Mouse (Mus musculus) forebrain, embryonic 12.5 days (tissue): ENCODE data around the gene Twsg1. TPM values are rescaled to one million over a fixed set of nuclear protein-coding genes. Genes with fewer than 3 reads are reported as not detected.

Source experiments
- ATAC-seq: fragments of 200-750 bp; cut with Nextera tagmentation; 2 replicates; pipeline ENCODE4 v1.8.0; 2017; ENCODE audit warnings: moderate TSS enrichment; ENCODE audit not compliant: low FRiP score
- H3K27ac ChIP-seq: fragments of 300-500 bp; sonication (generic); 2 replicates; pipeline ENCODE4 v1.5.1; 2016; ENCODE audit warnings: mild to moderate bottlenecking
- H3K27me3 ChIP-seq: fragments of 300-500 bp; sonication (generic); 2 replicates; pipeline ENCODE4 v1.6.1; 2016; ENCODE audit warnings: mild to moderate bottlenecking
- H3K36me3 ChIP-seq: fragments of 300-500 bp; sonication (generic); replicated peaks from 2 replicates; pipeline ENCODE4 v1.6.1; 2016; ENCODE audit warnings: mild to moderate bottlenecking
- H3K4me1 ChIP-seq: fragments of 300-500 bp; sonication (generic); 2 replicates; pipeline ENCODE4 v1.6.1; 2016
- H3K4me2 ChIP-seq: fragments of 300-500 bp; sonication (generic); 2 replicates; pipeline ENCODE4 v1.6.1; 2016; ENCODE audit warnings: mild to moderate bottlenecking, moderate library complexity
- H3K4me3 ChIP-seq: fragments of 300-500 bp; sonication (generic); replicated peaks from 2 replicates; pipeline ENCODE4 v1.5.1; 2016; ENCODE audit warnings: mild to moderate bottlenecking
- H3K9ac ChIP-seq: fragments of 300-500 bp; sonication (generic); 2 replicates; pipeline ENCODE4 v1.6.1; 2016; ENCODE audit warnings: mild to moderate bottlenecking
- H3K9me3 ChIP-seq: fragments of 300-500 bp; sonication (generic); 2 replicates; pipeline ENCODE4 v1.6.1; 2016
- WGBS: fragments of 180-500 bp; shearing (Covaris S2); methylation state at CpG from one replicate; pipeline ENCODE4 v1.1.7; 2016; 5-methylcytosine and 5-hydroxymethylcytosine counted together
- polyA plus RNA-seq: library from polyadenylated mRNA; unstranded; fragments of >200 nt; fragmentation: Nextera tagmentation; extraction: Ambion mirVana; gene quantifications from 2 replicates; pipeline ENCODE4 v1.2.1, GENCODE M21; 2016

The Twsg1 gene
- polyA plus RNA-seq, 1 experiment from 2014 or later: 101 TPM

GRCm38 (mm10) chr17:65906313-65906894 lies 44.6 kb downstream of the Twsg1 start:
- H3K36me3 ChIP-seq: peaks cover 6% of the 10 kb centered on the region; the same call in 1 of the 2 replicates
- H3K9ac ChIP-seq: no peak overlapping the region
- H3K9me3 ChIP-seq: no peaks in the 10 kb centered on the region
- no peak overlapping the region for H3K4me2 ChIP-seq
- no peak overlapping the region for H3K27ac ChIP-seq
- H3K4me1 ChIP-seq: no peaks in the 10 kb centered on the region
- 50% methylated on average over 10 of the region's 12 CpGs for WGBS
- H3K27me3 ChIP-seq: no peaks in the 10 kb centered on the region
- ATAC-seq: no peak
- H3K4me3 ChIP-seq: no peak overlapping the region

DNA sequence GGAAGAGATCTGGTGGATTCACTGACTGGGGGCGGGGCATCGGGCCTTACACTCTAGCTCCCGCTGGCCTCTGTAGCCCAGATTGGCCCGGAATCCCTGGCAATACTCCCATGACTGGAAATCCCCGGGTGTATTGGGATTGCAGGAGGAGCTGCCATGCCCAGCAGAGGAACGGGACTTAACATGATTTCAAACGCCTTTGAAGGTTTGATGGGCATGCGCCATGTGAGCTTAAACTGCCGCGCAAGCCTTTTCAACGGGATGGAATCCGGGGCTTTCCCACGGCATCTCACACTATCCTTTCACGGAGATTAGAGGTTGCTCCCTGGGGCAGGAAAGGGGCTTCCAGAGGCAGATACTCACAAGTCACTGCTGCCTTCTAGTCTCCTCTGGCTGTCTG lies 45.8 kb downstream of the Twsg1 start:
- no peaks in the 10 kb centered on the region for H3K27me3 ChIP-seq
- H3K9ac ChIP-seq: no peak overlapping the region
- H3K4me3 ChIP-seq: no peak overlapping the region
- ATAC-seq: no peak
- H3K27ac ChIP-seq: no peak overlapping the region
- H3K9me3 ChIP-seq: no peaks in the 10 kb centered on the region
- H3K4me1 ChIP-seq: no peaks in the 10 kb centered on the region
- H3K36me3 ChIP-seq: peaks cover 6% of the 10 kb centered on the region; the same call in 1 of the 2 replicates
- H3K4me2 ChIP-seq: no peak overlapping the region
- WGBS: 80% methylated on average over 14 of the region's 14 CpGs

DNA sequence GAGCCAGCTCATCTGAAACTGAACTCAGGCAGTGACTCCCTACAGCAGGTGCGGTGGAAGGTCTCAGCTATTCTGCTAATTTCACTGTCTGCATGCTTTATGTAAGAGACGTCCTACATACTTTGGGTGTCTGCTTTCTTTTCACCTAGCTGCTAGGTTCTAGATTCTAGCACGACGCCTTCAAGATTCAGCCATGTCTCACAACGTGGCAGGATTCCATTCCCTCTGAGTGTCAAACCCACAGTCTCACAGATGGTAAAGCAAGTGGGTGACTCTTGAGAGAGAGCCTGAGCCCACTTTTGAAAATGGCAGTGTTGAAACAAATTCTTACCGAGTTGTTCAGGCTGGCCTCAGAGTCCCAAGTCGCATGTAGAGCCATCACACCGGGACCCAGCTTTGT lies 47.2 kb downstream of the Twsg1 start:
- no peak overlapping the region for H3K4me2 ChIP-seq
- H3K4me1 ChIP-seq: no peaks in the 10 kb centered on the region
- H3K9me3 ChIP-seq: no peaks in the 10 kb centered on the region
- H3K4me3 ChIP-seq: no peak overlapping the region
- H3K27me3 ChIP-seq: no peaks in the 10 kb centered on the region
- peaks cover 6% of the 10 kb centered on the region; the same call in 1 of the 2 replicates for H3K36me3 ChIP-seq
- H3K9ac ChIP-seq: no peak overlapping the region
- H3K27ac ChIP-seq: no peak overlapping the region
- no peak for ATAC-seq
- 96% methylated on average over 8 of the region's 8 CpGs for WGBS

- H3K9ac ChIP-seq: no peak overlapping the region
- H3K4me3 ChIP-seq: no peak overlapping the region
- no peak overlapping the region for H3K4me2 ChIP-seq
- 95% methylated on average over 1 of the region's 1 CpGs for WGBS
- no peaks in the 10 kb centered on the region for H3K27me3 ChIP-seq
- no peak for ATAC-seq
- no peaks in the 10 kb centered on the region for H3K9me3 ChIP-seq
- no peaks in the 10 kb centered on the region for H3K4me1 ChIP-seq
- H3K36me3 ChIP-seq: peaks cover 6% of the 10 kb centered on the region; the same call in 1 of the 2 replicates
- H3K27ac ChIP-seq: no peak overlapping the region
These were observed 48.0 kb downstream of the Twsg1 start for GRCm38 (mm10) chr17:65903011-65903410.

DNA sequence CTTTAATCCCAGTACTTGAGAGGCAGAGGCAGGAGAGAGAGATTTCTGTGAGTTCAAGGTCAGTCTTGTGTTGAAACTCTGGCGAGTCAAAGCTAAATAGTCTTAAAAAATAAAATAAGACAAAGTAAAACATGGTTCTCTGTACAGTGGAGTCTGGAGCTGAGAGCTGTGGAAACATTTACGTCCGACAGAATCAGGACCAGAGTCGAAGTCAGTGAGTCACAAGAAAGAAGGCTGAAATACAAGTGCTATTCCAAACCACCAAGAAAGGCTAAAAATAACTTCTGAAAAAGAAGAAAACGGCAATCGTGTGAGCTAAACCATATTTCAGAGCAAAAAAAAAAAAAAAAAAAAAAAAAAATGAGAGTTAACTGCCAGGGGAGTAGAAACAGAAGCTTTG lies 48.7 kb downstream of the Twsg1 start:
- peaks cover 6% of the 10 kb centered on the region; the same call in 1 of the 2 replicates for H3K36me3 ChIP-seq
- ATAC-seq: no peak
- no peak overlapping the region for H3K27ac ChIP-seq
- H3K4me3 ChIP-seq: no peak overlapping the region
- no peak overlapping the region for H3K9ac ChIP-seq
- no peaks in the 10 kb centered on the region for H3K4me1 ChIP-seq
- no peak overlapping the region for H3K4me2 ChIP-seq
- WGBS: 89% methylated on average over 6 of the region's 6 CpGs
- H3K27me3 ChIP-seq: no peaks in the 10 kb centered on the region
- H3K9me3 ChIP-seq: no peaks in the 10 kb centered on the region

DNA sequence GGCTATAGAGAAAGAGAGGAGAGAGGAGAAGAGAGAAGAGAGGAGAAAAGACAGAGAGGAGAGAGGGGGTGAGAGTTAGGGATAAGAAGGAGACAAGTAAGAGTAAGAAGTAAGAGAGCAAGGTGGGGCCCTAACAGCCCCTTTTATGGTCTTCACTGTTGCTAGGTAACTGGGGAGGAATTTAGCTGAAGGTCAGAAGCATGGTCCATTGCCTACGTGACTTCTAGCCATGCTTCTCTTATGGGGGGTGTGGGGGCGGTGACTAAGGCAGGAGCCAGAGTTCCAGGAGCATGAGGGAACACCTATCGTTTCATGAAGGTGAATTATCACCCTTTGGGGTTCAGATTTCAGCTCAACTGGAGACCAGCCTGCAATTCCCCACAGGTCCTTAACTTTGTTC lies 55.0 kb downstream of the Twsg1 start:
- no peak overlapping the region for H3K4me2 ChIP-seq
- H3K9me3 ChIP-seq: no peaks in the 10 kb centered on the region
- H3K4me1 ChIP-seq: no peaks in the 10 kb centered on the region
- no peak overlapping the region for H3K9ac ChIP-seq
- H3K27ac ChIP-seq: no peak overlapping the region
- H3K36me3 ChIP-seq: no peaks in the 10 kb centered on the region
- WGBS: 71% methylated on average over 3 of the region's 3 CpGs
- H3K27me3 ChIP-seq: no peaks in the 10 kb centered on the region
- ATAC-seq: no peak
- no peak overlapping the region for H3K4me3 ChIP-seq

- ATAC-seq: no peak
- H3K27me3 ChIP-seq: no peaks in the 10 kb centered on the region
- no peak overlapping the region for H3K4me2 ChIP-seq
- WGBS: 81% methylated on average over 5 of the region's 5 CpGs
- H3K27ac ChIP-seq: no peak overlapping the region
- H3K4me1 ChIP-seq: peaks cover 9% of the 10 kb centered on the region
- H3K9me3 ChIP-seq: no peaks in the 10 kb centered on the region
- H3K9ac ChIP-seq: no peak overlapping the region
- H3K36me3 ChIP-seq: no peaks in the 10 kb centered on the region
- no peak overlapping the region for H3K4me3 ChIP-seq
These were observed 61.5 kb downstream of the Twsg1 start for GRCm38 (mm10) chr17:65889476-65889875.

DNA sequence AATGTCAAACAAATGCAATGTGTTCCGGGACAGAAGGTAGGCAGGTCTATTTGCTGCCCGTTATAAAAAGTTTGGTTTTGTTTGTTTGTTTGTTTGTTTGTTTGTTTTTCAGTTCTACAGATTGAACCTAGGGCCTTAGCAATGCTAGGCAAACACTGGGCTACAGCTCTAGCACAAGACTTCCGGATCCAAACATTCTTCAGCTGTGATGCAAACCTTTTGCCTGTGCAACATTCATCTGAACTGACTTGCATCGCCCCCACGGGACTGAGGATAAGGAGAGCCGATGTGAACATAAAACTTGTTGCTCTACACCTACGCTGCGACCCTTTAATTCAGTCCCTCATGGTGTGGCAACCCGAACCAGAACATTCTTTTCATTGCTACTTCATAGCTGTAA lies 64.5 kb downstream of the Twsg1 start:
- Histone ChIP-seq H3K4me3 (peak overlapping the region; percentile 97), H3K27me3 (no peaks in the 10 kb centered on the region), H3K27ac (peak overlapping the region; percentile 96; the same call in 1 of the 2 replicates), H3K4me2 (peak overlapping the region; percentile 95), H3K36me3 (no peaks in the 10 kb centered on the region), H3K9ac (peak overlapping the region; percentile 61; the same call in 1 of the 2 replicates), H3K4me1 (peaks cover 20% of the 10 kb centered on the region), H3K9me3 (no peaks in the 10 kb centered on the region)
- 89% methylated on average over 9 of the region's 9 CpGs for WGBS
- no peak for ATAC-seq

DNA sequence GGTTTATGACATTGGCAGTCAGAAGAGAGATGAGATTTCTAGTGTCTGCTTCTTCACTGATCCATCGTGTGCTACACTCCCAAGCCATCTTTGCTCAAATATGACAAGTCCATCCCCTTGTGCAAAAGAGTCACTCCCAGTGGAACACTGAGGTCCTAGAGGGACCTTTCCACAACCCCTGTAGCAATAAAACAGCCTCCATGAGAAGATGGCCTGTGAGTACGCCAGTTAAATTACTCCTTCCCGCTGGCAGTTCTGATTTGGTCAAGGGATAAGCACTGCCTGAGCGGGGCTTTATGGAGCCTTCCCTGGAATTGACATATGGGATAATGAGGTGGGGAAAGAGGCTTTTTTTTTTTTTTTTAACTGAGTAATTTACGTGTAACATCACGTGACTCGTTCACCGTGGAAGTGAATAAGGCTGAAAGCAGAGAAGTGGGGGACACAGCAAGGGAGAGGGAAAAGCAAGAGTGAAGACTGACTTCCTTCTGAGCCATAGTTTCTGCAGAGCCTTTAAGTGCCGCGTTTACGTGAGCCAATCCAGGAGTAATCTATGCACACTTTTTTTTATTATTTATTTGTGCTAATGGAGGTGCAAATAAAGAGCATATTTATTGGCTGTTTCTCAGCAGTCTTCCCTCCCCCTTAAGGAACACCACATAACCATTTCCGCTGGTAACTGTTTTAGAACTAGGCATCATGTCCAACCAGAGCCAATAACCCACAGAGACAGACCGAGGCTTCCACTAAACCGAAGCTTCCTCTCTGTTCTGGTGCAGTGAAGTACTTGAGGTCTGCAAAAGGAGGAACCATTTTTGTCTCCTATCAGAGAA lies 65.1 kb downstream of the Twsg1 start, which contains the start of gene Ralbp1:
Gene Ralbp1, minus strand, starts transcription at position 102 of the 833 bp plus-strand sequence.
- WGBS: 10% methylated on average over 14 of the region's 14 CpGs
- H3K4me2 ChIP-seq: peak within 1 kb of the TSS; percentile 95
- peak within 1 kb of the TSS; percentile 92 for H3K9ac ChIP-seq
- no peak for ATAC-seq
- peak within 1 kb of the TSS; percentile 96 for H3K27ac ChIP-seq
- no peaks in the 10 kb centered on the region for H3K36me3 ChIP-seq
- H3K9me3 ChIP-seq: no peaks in the 10 kb centered on the region
- H3K27me3 ChIP-seq: no peaks in the 10 kb centered on the region
- H3K4me3 ChIP-seq: peak within 1 kb of the TSS; percentile 97
- peaks cover 20% of the 10 kb centered on the region for H3K4me1 ChIP-seq

DNA sequence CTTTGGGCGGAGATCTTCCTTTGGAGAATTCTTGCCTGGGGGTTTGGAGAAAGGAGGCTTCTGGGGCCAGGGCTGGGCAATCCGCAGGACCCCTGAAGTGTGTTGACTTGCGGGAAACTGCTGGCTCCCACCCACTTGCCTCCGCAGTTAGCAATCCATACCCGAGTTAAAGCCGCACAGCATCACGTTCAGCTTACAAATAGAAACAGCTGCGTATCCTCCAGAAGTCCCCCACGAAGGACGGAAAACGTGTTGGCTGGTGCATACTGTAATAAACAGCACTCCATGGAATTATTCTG lies 65.7 kb downstream of the Twsg1 start:
- peak overlapping the region; percentile 95 for H3K4me2 ChIP-seq
- H3K9ac ChIP-seq: peak overlapping the region; percentile 61
- H3K4me3 ChIP-seq: peak overlapping the region; percentile 97
- H3K36me3 ChIP-seq: no peaks in the 10 kb centered on the region
- WGBS: under 1% methylated on average over 11 of the region's 11 CpGs
- no peak; the same call in 1 of the 2 replicates for ATAC-seq
- H3K9me3 ChIP-seq: no peaks in the 10 kb centered on the region
- peak overlapping the region; percentile 96 for H3K27ac ChIP-seq
- peaks cover 20% of the 10 kb centered on the region for H3K4me1 ChIP-seq
- H3K27me3 ChIP-seq: no peaks in the 10 kb centered on the region

- Histone ChIP-seq H3K36me3 (no peaks in the 10 kb centered on the region), H3K27me3 (no peaks in the 10 kb centered on the region), H3K9ac (peak overlapping the region; percentile 92), H3K27ac (peak overlapping the region; percentile 96), H3K4me3 (peak overlapping the region; percentile 97), H3K4me1 (peaks cover 20% of the 10 kb centered on the region), H3K9me3 (no peaks in the 10 kb centered on the region), H3K4me2 (peak overlapping the region; percentile 95)
- WGBS: under 1% methylated on average over 64 of the region's 67 CpGs
- peak; percentile 99 for ATAC-seq
These were observed 66.2 kb downstream of the Twsg1 start for GRCm38 (mm10) chr17:65884691-65885397.

DNA sequence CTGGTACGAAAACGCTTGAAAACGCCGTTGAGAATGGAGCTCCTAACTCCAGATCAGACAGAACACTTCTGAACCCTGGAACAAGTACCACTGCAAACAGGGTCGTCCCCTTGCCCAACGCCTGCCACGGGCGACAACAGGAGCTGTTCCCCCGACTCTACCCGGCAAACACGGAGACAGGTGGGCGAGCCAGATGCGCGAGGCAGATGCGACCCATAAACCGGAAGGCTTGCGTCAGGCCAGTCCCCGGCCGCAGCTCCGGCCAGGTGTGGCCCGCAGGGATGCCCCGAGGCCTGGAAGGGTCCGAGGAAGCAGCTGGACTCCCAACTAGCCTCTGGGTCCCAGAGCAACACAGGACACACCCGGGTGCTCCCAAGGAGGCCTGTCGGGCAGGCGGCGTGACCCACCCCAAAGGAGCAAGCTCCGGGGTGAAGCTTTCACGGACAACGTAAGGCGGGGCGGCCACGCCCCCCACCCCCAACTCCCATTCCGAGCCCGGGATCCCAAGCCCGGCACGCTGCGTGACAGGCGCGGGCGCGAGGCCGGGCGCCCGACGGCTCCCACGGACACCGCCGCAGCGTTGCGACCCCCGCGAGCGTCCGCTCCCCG lies 66.9 kb downstream of the Twsg1 start:
- H3K4me1 ChIP-seq: peaks cover 20% of the 10 kb centered on the region
- H3K36me3 ChIP-seq: no peaks in the 10 kb centered on the region
- peak; percentile 57 for ATAC-seq
- H3K9ac ChIP-seq: peak overlapping the region; percentile 92
- H3K4me2 ChIP-seq: peak overlapping the region; percentile 95
- WGBS: 1% methylated on average over 56 of the region's 56 CpGs
- H3K27ac ChIP-seq: peak overlapping the region; percentile 93
- H3K4me3 ChIP-seq: peak overlapping the region; percentile 97
- H3K27me3 ChIP-seq: no peaks in the 10 kb centered on the region
- no peaks in the 10 kb centered on the region for H3K9me3 ChIP-seq
